Comparison of ENCODE assay signal across 8 mouse cellular contexts in genomic region chr19:47853951-47854795, GRCm38 (mm10). TPM values are rescaled to one million over a fixed set of nuclear protein-coding genes. Genes with fewer than 3 reads are reported as not detected.
DNase-seq lines count a peak whose midpoint lies in the region; ATAC-seq and TF ChIP-seq lines count a peak whose summit lies in the region.

No protein-coding gene starts in this region.

- H3K27ac ChIP-seq in ES-Bruce4 (ENCODE audit: insufficient read depth, low read length): no peak overlapping the region
- H3K27ac ChIP-seq in hindbrain, embryonic 14.5 days: peak overlapping the region; percentile 63; the same call in 1 of the 2 replicates
- no peak overlapping the region for H3K27ac ChIP-seq in midbrain, embryonic 12.5 days (replicated peaks)

- peak; percentile 43 for ATAC-seq in erythroid progenitor cell, adult 5-6 weeks (replicated peaks; ENCODE audit: low FRiP score, poor library complexity, severe bottlenecking)
- peak; percentile 76 for ATAC-seq in hindbrain, embryonic 14.5 days (ENCODE audit: low FRiP score)
- peak; percentile 79 for ATAC-seq in midbrain, embryonic 12.5 days (ENCODE audit: low FRiP score, low read depth)

- no peak overlapping the region for H3K9ac ChIP-seq in ES-Bruce4 (ENCODE audit: low read depth, poor library complexity, severe bottlenecking)
- H3K9ac ChIP-seq in hindbrain, embryonic 14.5 days: peak overlapping the region; percentile 81
- peak overlapping the region; percentile 74 for H3K9ac ChIP-seq in midbrain, embryonic 12.5 days (replicated peaks)

- TF ChIP-seq CTCF in ES-Bruce4 (IDR thresholded peaks at IDR 0.05; ENCODE audit: low read depth, low read length): no peak

- no peaks in the 10 kb centered on the region for H3K9me3 ChIP-seq in ES-Bruce4 (replicated peaks; ENCODE audit: control insufficient read depth, insufficient read depth, low read length, poor library complexity, severe bottlenecking)
- no peaks in the 10 kb centered on the region for H3K9me3 ChIP-seq in hindbrain, embryonic 14.5 days (ENCODE audit: control insufficient read depth, low read length)
- no peaks in the 10 kb centered on the region for H3K9me3 ChIP-seq in midbrain, embryonic 12.5 days

- TF ChIP-seq POLR2A in ES-Bruce4 (IDR thresholded peaks at IDR 0.05; ENCODE audit: insufficient read depth, low read length): no peak

- WGBS in hindbrain, embryonic 14.5 days: 24% methylated on average over 13 of the region's 13 CpGs
- 29% methylated on average over 13 of the region's 13 CpGs for WGBS in midbrain, embryonic 12.5 days

- H3K27me3 ChIP-seq in ES-Bruce4 (ENCODE audit: control insufficient read depth, insufficient read depth, low read length, poor library complexity, severe bottlenecking): no peaks in the 10 kb centered on the region
- no peaks in the 10 kb centered on the region for H3K27me3 ChIP-seq in hindbrain, embryonic 14.5 days (ENCODE audit: control insufficient read depth, insufficient read depth, low read length)
- peaks cover 16% of the 10 kb centered on the region for H3K27me3 ChIP-seq in midbrain, embryonic 12.5 days

- peak overlapping the region; percentile 90 for H3K4me2 ChIP-seq in hindbrain, embryonic 14.5 days (replicated peaks)
- H3K4me2 ChIP-seq in midbrain, embryonic 12.5 days (replicated peaks): peak overlapping the region; percentile 99

- no peaks in the 10 kb centered on the region for H3K4me1 ChIP-seq in ES-Bruce4 (ENCODE audit: control insufficient read depth, insufficient read depth, low read length)
- no peaks in the 10 kb centered on the region for H3K4me1 ChIP-seq in hindbrain, embryonic 14.5 days (replicated peaks; ENCODE audit: control insufficient read depth, insufficient read depth, low read length)
- peaks cover 11% of the 10 kb centered on the region for H3K4me1 ChIP-seq in midbrain, embryonic 12.5 days

- H3K4me3 ChIP-seq in ES-Bruce4 (ENCODE audit: low read depth, low read length): peak overlapping the region; percentile 76
- peak overlapping the region; percentile 67 for H3K4me3 ChIP-seq in hindbrain, embryonic 14.5 days (replicated peaks; ENCODE audit: low read length)
- H3K4me3 ChIP-seq in midbrain, embryonic 12.5 days: peak overlapping the region; percentile 69

- intact Hi-C loops in gastrocnemius, postnatal 36 days (cut with DNase I): no loop called here

- peaks cover 5% of the 10 kb centered on the region; the same call in 1 of the 2 replicates for H3K36me3 ChIP-seq in ES-Bruce4 (ENCODE audit: control insufficient read depth, insufficient read depth, low read length, poor library complexity, severe bottlenecking)
- H3K36me3 ChIP-seq in hindbrain, embryonic 14.5 days (replicated peaks; ENCODE audit: control insufficient read depth, insufficient read depth): no peaks in the 10 kb centered on the region
- no peaks in the 10 kb centered on the region for H3K36me3 ChIP-seq in midbrain, embryonic 12.5 days

- TF ChIP-seq EP300 in ES-Bruce4 (IDR thresholded peaks at IDR 0.05; ENCODE audit: insufficient read depth, low read depth, low read length): no peak

- peak; percentile 16 for DNase-seq in gastrocnemius, adult 18-20 months (ENCODE audit: low spot score)
- no peak for DNase-seq in gastrocnemius, postnatal 36 days
- peak; percentile 45 for DNase-seq in hindbrain, embryonic 14.5 days (ENCODE audit: low spot score)
- DNase-seq in retina, embryonic 14.5 days (ENCODE audit: low spot score): no peak
- no peak for DNase-seq in right cerebral cortex, postnatal 10 days (ENCODE audit: low spot score in 2 of 2)

RNA-seq across cellular contexts. Expression of gene Gsto1, which starts 0.6 kb away (rescaled TPM):
- 10 to 100 TPM; 56.6 to 57.8 TPM for total RNA-seq in gastrocnemius, adult 18-20 months (2021)
- 10 to 100 TPM; 40.8 to 59.1 TPM for total RNA-seq in gastrocnemius, postnatal 36 days (2021)
- 125 and 130 TPM in 2 replicates for polyA plus RNA-seq in ES-Bruce4 (2011; ENCODE audit: insufficient read depth, insufficient read length, low read depth, missing spikeins)
- 44.0 and 62.5 TPM in 2 replicates for total RNA-seq in erythroid progenitor cell, adult 5-6 weeks (2015; ENCODE audit: low replicate concordance)
- 11.0 and 26.1 TPM in 2 replicates for total RNA-seq in erythroid progenitor cell, adult 5-6 weeks (2017; ENCODE audit: low replicate concordance)
- 127 and 135 TPM in 2 replicates for polyA plus RNA-seq in hindbrain, embryonic 14.5 days (2014; fragmentation: Nextera tagmentation; extraction: Ambion mirVana)
- 66.4 and 77.5 TPM in 2 replicates for polyA plus RNA-seq in midbrain, embryonic 12.5 days (2016; fragmentation: Nextera tagmentation; extraction: Ambion mirVana)

RNA-seq across cellular contexts. Expression of gene Gsto2, which starts 11.2 kb away (rescaled TPM):
- total RNA-seq in gastrocnemius, adult 18-20 months (2021): under 1 TPM; 0.25 to 0.66 TPM
- total RNA-seq in gastrocnemius, postnatal 36 days (2021): under 1 TPM; 0.22 to 0.66 TPM
- 1.2 TPM in 2 replicates for polyA plus RNA-seq in ES-Bruce4 (2011; ENCODE audit: insufficient read depth, insufficient read length, low read depth, missing spikeins)
- total RNA-seq in erythroid progenitor cell, adult 5-6 weeks (2015; ENCODE audit: low replicate concordance): not detected in 2 replicates
- total RNA-seq in erythroid progenitor cell, adult 5-6 weeks (2017; ENCODE audit: low replicate concordance): not detected in 2 replicates
- polyA plus RNA-seq in hindbrain, embryonic 14.5 days (2014; fragmentation: Nextera tagmentation; extraction: Ambion mirVana): 1.2 and 1.3 TPM in 2 replicates
- polyA plus RNA-seq in midbrain, embryonic 12.5 days (2016; fragmentation: Nextera tagmentation; extraction: Ambion mirVana): 0.73 and 1.5 TPM in 2 replicates

Comparison
In these comparisons a context has a peak if more than half of its experiments do, and no peak if none do; other contexts are left out.
1. DNase-seq: peak in gastrocnemius, adult 18-20 months (single experiment) and hindbrain, embryonic 14.5 days (single experiment); none in gastrocnemius, postnatal 36 days (0 of 2), retina, embryonic 14.5 days (single experiment) and right cerebral cortex, postnatal 10 days (0 of 2).
2. Peak in every context shown above with its lines, with median percentiles within 50 percentile points of each other: H3K4me3 ChIP-seq and ATAC-seq.